Mouse (Mus musculus) testis, postnatal 14 days (tissue): ENCODE data around the gene Krtap10-4.
"Not testable (repeated sequence)": the region's sequence is repeated elsewhere in the genome, so short reads cannot be mapped to it uniquely, and the experiment has no call there.

Source experiments
- DNase-seq: peaks from one replicate; pipeline ENCODE4 v3.0.0; 2021; ENCODE audit warnings: low spot score

Krtap10-4 gene

DNA sequence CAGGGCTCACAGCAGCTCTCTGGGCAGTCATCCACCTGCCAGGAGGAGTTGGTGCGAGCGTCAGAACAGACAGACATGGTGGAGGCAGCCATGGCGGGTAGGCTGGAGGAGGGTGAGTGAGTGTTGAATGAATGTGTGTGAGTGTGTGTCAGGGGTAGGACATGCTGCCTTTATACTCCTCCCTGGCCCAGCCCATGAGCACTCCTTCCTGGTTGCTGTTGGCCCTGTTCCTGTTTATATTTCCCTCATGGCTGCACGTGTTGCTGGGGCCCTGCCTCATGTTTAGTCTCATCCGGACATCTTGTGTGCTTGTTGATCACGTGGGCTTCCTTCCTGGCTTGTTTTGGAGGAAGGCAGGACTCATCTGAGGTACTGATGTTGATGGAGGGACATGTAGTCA is at the start of gene Krtap10-4:
TSS of gene Krtap10-4 (minus strand) at position 145 of the 400 bp plus-strand sequence.
- no peak for DNase-seq

DNA sequence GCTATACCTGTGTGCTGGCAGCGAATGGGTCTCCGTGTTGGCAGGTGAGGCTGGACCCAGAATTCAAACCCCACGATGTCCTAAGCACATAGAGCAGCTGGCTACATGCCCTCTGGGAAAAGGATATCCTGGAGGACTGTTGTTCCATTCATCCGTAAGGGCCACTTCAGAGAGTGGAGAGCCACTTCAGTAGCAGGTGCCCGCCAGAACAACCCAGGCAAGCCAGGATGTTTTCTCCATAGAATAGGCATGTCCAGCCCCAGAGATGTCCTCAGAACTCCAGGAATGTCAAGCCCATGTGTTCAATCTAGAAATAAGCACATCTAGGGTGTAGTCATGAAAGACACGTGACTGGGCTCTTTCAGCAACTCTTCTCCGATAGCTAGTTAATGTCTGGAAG is 42.8 kb upstream of the Krtap10-4 start:
- no peak for DNase-seq

DNA sequence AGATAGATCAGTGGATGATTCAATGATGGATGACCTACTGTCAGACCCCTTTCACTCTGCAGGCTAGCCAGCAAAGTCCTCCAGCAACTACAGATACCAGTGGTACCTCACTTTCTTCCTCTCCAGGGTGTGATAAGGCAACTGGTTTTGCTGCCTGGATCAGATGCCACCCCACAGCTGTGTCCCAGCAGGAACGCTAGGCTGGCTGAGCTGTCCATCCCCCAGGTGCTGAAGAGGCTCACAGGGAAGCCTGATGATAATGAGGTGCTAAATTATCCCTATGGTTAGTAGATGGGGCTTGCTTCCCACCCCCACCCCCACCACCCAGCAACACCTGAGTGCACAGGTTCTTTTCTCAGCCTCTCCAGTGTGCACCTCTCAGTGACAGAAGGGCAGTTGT is 40.7 kb upstream of the Krtap10-4 start:
- no peak for DNase-seq

DNA sequence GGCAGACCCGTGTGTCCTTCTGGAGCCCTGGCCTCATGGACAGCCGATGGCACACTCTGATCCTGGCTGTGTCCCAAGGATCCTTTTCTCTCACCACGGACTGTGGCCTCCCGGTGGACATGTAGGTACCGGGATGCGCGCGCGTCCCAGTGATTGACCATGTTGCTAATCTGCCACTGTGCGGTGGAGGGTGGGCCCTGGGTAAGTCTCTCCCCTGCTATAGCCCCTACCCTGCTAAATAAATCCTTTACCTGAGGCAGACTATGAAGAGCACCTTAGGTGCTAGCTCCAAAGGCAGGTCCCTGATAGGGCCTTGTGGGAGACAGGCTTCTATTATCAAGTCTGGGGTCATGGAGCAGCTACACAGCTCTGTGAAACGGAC is 37.9 kb upstream of the Krtap10-4 start:
- no peak for DNase-seq

DNA sequence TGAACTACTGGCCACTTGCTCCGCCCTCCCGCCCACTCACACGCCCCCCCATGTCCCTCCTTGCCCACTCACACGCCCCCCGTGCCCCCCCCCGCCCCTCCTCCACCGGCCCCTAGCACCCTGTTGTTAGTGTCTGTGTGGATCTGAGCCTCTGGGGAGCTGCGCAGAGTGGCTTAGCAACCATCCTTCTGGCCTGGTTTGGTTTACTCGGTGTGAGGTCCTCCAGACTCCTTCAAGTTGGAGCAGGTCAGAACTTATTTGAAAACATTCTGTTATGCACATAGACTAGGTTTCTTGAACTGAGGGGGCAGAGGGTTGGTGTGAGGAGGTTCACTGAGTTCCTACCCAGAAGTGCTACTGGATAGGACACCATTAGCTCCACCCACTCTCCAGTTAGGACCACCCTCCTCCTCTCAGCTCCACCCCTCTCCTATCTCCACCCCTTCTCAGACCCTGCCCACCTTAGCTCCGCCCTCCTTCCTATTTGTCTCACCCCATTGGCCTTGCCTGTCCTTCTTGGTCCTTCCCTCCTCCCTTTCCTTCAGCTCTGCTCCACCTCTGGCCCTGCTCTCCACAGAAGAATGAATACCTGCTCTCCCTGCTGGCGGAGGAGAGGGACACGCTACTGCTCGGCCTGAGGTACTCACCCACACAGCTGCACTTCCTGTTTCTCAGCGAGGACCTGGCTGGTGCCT is 37.3 kb upstream of the Krtap10-4 start:
- peak; percentile 72 for DNase-seq

DNA sequence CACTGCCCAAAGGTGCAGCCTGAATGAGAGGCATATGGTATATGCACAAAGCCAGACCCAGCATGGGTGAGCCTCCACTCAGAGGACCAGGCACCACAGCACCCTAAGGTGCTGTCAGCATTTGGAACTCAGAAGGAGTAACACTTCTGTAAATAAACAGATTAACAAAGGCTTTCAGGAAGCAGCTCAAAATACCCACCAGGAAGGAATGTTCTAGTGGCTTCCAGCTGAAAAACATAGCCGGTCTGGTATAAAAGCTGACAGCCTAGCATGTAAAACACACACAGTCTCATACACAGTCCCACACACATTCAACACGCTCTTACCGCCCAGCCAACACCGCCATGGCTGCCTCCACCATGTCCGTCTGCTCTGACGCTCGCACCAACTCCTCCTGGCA is 34.8 kb upstream of the Krtap10-4 start, which contains the start of gene Gm3285:
TSS of gene Gm3285 (plus strand) at position 301 of the 400 bp plus-strand sequence.
- DNase-seq: no peak

DNA sequence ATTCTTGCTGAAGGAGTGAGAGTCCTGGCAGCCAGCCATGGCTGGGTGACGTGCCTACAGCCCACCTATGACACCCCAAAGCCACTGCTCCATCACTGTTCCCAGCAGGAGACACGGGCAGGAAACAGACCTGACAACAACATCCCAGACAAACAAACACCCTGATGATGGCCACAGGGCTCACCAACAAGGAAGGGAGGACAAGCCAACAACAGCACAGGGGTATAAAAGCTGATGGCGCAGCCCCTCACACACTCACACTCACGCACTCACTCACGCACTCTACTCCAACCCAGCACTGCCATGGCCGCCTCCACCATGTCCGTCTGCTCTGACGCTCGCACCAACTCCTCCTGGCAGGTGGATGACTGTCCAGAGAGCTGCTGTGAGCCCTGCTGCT is 25.7 kb upstream of the Krtap10-4 start, which contains the start of gene Gm10318:
TSS of gene Gm10318 (plus strand) at position 301 of the 400 bp plus-strand sequence.
- no peak for DNase-seq

DNA sequence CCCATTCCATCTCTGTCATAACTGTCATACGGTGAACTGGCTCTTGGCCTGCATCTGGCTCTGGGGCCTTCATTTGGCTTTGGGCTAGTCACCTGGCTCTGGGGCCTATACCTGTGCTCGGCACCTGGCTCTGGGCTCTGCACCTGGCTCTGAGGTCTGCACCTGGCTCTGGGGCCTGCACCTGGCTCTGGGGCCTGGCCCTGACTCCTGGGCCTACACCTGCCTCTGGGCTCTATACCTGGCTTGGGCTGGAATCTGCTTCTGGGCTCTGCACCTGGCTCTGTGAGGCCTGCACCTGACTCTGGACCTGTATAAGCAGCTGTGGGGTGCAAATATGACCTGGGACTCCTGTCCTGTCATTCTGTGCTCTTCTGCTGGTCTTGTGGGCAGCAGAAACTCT is 20.6 kb upstream of the Krtap10-4 start:
- no peak for DNase-seq

DNA sequence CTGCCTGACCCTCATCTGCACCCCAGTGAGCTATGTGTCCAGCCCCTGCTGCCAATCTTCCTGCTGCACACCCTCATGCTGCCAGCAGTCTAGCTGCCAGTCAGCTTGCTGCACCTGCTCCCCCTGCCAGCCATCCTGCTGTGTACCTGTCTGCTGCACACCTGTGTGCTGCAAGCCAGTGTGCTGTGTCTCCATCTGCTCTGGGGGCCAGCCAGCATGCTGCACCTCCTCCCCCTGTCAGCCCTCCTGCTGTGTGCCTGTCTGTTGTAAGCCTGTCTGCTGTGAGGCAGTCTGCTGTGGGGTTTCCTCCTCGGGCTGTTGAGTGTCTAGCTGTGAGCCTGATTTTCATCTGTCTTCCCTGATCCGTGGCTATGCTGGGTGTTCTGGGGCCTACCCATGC is 20.1 kb upstream of the Krtap10-4 start:
- DNase-seq: no peak

DNA sequence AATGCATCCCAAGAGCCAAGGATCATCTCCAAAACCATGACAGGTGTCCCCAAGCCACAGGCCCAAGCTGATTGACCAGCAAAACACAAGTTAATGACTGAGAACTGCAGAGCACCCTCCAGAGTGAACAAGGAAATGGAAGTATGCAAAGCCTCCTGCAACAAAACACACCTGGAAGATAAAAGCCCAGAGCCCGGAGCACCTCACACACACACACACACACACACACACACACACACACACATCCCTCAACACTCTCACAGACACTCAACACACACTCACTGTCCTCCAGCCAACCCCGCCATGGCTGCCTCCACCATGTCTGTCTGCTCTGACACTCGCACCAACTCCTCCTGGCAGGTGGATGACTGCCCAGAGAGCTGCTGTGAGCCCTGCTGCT is 19.6 kb upstream of the Krtap10-4 start, which contains the start of gene Gm36176:
TSS of gene Gm36176 (plus strand) at position 301 of the 400 bp plus-strand sequence.
- DNase-seq: no peak

DNA sequence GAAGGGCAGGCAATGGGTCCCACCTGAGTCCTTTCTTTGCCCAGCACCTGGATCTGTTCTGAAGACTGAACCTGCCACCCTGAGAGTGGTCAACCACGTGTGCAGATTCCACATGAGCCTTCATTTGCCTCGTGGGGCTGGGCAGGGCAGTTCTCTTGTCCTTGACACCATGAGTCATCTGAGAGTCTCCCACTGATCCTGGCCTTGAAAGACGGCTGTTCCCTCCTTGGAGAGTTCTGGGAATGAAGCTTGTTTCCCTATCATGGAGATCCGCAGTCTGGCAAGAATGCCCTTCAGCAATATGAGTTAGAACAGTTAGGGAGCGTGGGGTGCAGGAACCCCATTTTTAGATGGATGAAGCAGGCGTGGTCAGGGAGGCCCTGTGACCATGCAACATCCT is 12.1 kb upstream of the Krtap10-4 start:
- no peak for DNase-seq

DNA sequence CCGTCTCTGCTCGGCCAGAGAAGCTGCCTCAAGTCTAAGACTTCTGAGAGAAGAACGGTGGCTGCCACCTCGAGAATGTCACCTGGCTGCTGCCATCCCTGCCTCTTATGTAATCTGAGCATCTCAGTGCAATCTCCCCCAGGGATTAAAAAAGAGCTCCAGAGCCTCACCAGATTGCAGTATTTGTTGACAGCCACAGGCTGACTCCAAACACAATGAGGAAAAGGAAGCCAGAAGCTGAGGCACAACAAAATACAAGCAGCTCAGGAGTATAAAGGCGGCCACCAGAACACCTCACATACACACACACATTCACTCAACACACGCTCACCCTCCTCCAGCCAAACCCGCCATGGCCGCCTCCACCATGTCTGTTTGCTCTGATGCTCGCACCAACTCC is 8.8 kb upstream of the Krtap10-4 start, which contains the start of gene Krtap10-10:
TSS of gene Krtap10-10 (plus strand) at position 301 of the 400 bp plus-strand sequence.
- DNase-seq: no peak

DNA sequence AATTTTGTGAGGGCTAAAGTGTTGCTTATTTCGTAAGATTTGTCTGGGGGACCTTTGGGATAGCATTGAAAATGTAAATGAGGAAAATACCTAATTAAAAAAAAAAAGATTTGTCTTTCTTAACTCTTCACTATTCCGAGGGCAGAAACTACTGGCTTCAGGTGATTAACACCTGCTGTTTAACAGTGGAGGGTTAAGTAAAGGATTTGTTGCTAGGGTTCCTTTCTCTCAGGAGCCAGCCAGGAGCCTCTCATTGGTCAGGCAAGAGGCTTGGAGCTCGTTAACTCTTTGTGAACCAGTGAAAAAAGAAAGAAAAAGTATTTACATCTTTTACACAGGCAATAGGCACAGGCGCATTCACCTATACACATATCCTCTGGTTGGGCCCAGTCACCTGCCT is 7.7 kb downstream of the Krtap10-4 start:
- DNase-seq: peak; percentile 16

DNA sequence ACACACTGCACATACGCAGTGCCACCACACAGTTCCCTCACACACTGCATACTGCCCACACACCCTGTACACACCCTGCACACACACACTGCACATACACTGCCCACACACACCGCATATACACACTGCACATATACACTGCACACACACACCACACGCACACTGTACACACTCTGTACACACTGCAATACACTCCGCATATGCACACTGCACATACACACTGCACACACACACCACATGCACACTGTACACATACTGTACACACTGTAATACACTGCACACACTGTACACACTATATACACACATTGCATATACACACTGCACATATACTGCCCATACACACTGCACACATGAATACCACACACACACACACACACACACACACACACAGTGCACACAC is 8.4 kb downstream of the Krtap10-4 start:
- no peak for DNase-seq

DNA sequence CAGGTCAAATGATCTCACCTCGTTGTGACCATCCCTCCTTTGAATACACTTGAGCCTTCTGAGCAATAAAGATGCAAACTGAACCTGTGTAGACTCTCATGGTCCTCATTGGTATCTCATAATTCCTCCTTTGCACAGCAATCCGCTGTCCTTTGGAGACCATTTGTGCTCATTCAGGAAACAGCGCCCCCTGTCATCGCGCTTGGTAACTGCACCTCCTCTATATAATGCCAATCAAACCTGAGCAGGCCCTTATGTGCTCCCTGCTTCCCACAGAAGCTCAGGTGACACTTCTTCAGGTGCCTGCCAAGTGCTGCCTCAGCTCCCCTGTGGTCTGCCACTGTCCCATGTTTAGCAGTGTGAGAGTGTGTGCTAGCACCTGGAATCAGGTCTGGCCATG is 11.4 kb downstream of the Krtap10-4 start:
- DNase-seq: no peak

DNA sequence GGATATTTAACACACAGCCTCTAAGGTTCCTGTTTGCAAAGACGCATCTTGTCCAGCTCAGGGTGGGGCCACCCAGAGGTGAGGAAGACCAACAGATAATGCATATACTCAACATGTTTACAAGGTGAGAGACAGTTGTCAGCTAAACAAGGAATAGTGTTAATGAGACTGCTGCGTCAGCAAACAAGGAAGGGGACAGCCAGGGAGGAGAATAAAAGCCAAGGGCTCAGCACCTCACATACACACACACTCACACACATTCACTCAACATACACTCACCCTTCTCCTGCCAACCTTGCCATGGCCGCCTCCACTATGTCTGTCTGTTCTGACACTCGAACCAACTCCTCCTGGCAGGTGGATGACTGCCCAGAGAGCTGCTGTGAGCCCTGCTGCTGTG is 12.5 kb downstream of the Krtap10-4 start, which contains the start of gene Gm2696:
TSS of gene Gm2696 (plus strand) at position 301 of the 400 bp plus-strand sequence.
- no peak for DNase-seq

DNA sequence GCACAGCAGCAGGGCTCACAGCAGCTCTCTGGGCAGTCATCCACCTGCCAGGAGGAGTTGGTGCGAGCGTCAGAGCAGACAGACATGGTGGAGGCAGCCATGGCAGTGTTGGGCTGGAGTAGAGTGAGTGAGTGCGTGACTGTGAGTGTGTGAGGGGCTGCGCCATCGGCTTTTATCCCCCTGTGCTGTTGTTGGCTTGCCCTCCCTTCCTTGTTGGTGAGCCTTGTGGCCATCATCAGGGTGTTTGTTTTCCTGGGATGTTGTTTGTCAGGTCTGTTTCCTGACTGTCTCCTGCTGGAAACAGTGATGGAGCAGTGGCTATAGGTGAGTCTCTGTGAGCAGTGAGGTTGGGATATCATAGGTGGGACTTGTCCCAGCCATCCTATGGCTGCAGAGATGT is 15.2 kb downstream of the Krtap10-4 start, which contains the start of gene Gm9507:
TSS of gene Gm9507 (minus strand) at position 101 of the 400 bp plus-strand sequence.
- no peak for DNase-seq

DNA sequence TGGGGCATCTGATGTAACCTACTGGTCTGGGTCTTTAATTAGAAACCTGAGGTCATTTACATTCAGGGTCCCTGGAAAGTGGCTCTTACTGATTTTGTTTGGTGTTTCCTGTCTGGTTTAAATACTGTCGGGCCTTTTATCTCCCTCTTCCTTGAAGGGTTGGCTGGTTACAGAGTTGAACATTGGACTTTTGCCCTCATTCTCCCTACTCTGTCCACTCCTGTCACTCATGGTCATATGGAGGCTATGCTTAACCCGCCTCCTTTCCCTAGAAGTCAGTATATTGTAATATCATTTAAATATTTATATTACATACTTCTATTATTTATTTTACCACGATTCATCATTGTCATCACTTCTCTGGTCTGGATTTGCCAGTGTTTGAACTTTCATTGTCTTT is 22.8 kb downstream of the Krtap10-4 start:
- no peak for DNase-seq

DNA sequence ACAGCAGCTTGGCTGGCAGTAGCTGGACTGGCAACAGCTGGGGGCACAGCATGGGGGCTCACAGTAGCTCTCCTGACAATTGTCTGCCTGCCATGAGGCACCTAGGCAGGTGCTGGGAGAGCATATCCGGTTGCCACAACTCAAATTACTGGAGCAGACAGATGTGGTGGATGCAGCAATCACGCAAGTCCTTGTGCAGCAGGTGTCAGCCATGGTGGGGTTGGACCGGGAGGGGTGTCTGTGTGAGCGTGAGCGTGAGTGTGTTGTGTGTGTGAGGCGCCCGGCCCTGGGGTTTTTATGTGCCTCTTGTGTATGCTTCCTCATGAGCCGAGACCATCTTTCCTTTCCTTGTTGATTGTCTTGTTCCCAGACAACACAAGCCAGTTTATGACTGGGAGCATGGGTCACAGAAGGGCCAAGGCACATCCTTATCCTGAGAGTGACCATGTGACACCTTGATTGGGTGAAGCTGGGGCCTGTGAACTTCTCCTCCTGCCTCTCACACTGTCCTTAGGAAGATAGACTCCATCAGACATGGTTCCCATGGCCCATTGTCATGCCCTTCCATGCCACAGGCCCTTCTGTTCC is 27.9 kb downstream of the Krtap10-4 start, which contains the start of gene Gm19668:
TSS of gene Gm19668 (minus strand) at position 213 of the 588 bp plus-strand sequence.
- DNase-seq: no peak

DNA sequence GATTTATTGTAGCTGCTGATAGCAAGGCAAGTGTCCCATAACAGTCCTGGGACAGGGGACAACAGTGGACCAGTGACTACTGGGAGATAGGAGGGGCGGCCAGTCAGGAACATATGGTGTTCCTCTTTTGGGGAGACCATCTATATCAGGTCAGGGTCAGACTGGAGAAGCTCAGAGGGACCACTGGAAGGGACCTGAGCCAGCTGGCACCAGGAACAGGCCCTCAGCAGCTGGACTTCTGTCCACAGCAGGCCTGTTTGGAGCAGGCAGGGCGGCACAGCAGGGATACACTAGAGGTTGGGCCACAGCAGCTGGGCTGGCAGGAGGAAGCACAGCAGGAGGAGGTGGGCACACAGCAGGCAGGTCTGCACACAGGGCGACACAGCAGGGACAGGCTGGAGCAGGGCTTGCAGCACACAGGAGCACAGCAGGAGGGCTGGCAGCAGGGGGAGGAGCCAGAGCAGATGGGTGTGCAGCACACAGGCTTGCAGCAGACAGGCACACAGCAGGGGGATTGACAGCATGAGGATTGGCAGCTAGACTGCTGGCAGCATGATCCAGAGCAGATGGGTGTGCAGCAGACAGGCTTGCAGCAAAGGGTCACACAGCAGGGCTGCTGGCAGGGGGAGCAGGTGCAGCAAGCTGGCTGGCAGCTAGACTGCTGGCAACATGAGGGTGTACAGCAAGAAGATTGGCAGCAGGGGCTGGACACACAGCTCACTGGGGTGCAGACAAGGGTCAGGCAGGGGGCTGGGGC is 28.6 kb downstream of the Krtap10-4 start:
- not testable (repeated sequence) for DNase-seq

DNA sequence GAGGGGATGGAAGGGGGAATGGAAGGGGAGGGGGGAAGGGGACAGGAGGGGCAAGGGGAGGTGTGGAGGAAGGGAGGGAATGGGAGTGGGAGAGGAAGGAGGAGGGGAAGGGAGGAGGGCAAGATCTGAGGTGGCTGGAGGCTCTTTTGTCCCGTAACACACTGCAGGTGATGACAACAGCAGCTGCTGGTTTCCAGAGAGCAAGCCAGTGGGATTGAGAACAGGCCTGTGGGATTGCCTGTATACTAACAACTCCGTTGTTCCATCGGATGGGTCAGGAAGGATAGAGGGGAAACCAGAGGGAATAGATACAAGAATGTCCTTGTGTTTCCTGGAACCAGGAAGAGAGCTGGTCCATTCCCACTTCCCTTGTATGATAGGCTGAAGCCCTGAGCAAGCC is 29.2 kb downstream of the Krtap10-4 start:
- no peak for DNase-seq

DNA sequence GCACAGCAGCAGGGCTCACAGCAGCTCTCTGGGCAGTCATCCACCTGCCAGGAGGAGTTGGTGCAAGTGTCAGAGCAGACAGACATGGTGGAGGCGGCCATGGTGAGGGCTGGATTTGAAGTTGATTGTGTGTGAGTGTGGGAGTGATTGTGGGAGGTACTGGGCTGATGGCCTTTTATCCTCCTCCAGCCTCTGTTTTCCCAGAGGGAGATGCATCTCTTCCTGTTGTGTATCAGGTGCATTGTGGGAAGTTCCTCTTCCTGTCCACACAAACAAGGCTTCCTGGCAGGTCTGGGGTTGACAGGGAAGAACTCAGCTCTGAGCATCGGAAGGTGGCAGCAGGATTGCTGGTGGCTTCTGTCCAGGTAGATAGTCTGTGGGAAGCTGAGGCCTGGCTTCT is 31.9 kb downstream of the Krtap10-4 start, which contains the start of gene Gm9639:
TSS of gene Gm9639 (minus strand) at position 101 of the 400 bp plus-strand sequence.
- DNase-seq: no peak
